Mouse (Mus musculus): ENCODE data around the gene Metrnl.

DNA sequence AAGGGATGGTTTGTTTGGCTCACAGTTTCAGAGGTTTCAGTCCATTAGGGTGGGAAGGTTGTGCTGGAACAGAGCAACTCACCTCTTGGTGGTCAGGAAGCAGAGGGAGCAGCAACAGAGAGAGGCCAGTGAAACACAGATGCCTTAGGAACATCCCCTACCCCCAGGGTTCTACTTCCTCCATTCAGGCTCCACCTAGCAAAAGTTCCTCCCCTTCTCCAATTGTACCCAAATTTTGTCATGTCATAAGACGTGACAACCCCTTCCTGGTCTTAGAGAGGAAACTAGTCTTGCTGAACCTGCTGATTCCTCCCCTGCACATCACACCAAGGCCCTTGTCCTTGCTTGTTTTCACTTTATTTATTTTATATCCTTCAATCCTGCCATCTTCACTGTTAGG, 32.8 kb downstream of the Metrnl start:
- TF ChIP-seq CTCF (IDR thresholded peaks at IDR 0.05) (no peak), POLR2A (IDR thresholded peaks at IDR 0.05; ENCODE audit: insufficient read depth, low read depth, low read length) (no peak), EP300 (IDR thresholded peaks at IDR 0.05; ENCODE audit: insufficient read depth, low read depth, low read length) (no peak)
